Mouse (Mus musculus): ENCODE measurements around the gene Gm3327. TPM values are rescaled to one million over a fixed set of nuclear protein-coding genes. Genes with fewer than 3 reads are reported as not detected.

Gm3327 gene
- not detected for polyA plus RNA-seq (2017; shearing (Covaris generic))

GRCm38 (mm10) chr14:44123551-44123950, at the start of gene Gm3327:
TSS of gene Gm3327 (plus strand) at chr14:44123851.

GRCm38 (mm10) chr14:44102354-44102753, 21.3 kb upstream of the Gm3327 start, which contains the start of gene Ear2:
TSS of gene Ear2 (plus strand) at chr14:44102654.

Other genes with a start within 250 kb of the Gm3327 start
- 1 to 10 TPM in 1 of 2 experiments, under 1 TPM in 1; 0.27 to 3.4 TPM for gene Ear1, start 248.3 kb upstream of the Gm3327 start, polyA plus RNA-seq (2017; shearing (Covaris generic))
- not detected for gene Ear10, start 200.3 kb upstream of the Gm3327 start, polyA plus RNA-seq (2017; shearing (Covaris generic))
- under 1 TPM; 0.08 to 0.58 TPM for gene Gm8113, start 198.5 kb upstream of the Gm3327 start, polyA plus RNA-seq (2017; shearing (Covaris generic))
- not detected for gene Ang5, start 166.8 kb upstream of the Gm3327 start, polyA plus RNA-seq (2017; shearing (Covaris generic))
- not detected for gene Ang6, start 121.6 kb upstream of the Gm3327 start, polyA plus RNA-seq (2017; shearing (Covaris generic))
- gene Ear2, start 21.2 kb upstream of the Gm3327 start, polyA plus RNA-seq (2017; shearing (Covaris generic)), result 10 to 100 TPM in 1 of 2 experiments, 1 to 10 TPM in 1; 1.6 to 19.2 TPM
- not detected for gene Gm8212, start 73.8 kb downstream of the Gm3327 start, polyA plus RNA-seq (2017; shearing (Covaris generic))
- gene 4930503E14Rik, start 89.4 kb downstream of the Gm3327 start, polyA plus RNA-seq (2017; shearing (Covaris generic)), result under 1 TPM in 1 of 2 experiments, not detected in 1; 0.44 TPM
- not detected for gene Gm8220, start 161.7 kb downstream of the Gm3327 start, polyA plus RNA-seq (2017; shearing (Covaris generic))
- gene Gm5930, start 214.7 kb downstream of the Gm3327 start, polyA plus RNA-seq (2017; shearing (Covaris generic)), result not detected
- not detected for gene Gm8229, start 241.5 kb downstream of the Gm3327 start, polyA plus RNA-seq (2017; shearing (Covaris generic))

Data from activated CD4-positive, CD25-positive, alpha-beta regulatory T cell (primary cell).